Mouse (Mus musculus) neural tube, embryonic 10.5 days (tissue): Measurements from ENCODE around the gene Art1.
A peak's percentile ranks its signal among the peaks of the same experiment; 100 is the strongest.

Source experiments
- DNase-seq: peaks from one replicate; pipeline ENCODE4 v3.0.0-alpha.2; 2017; ENCODE audit warnings: low spot score; ENCODE audit errors: extremely low spot score

The Art1 gene

DNA sequence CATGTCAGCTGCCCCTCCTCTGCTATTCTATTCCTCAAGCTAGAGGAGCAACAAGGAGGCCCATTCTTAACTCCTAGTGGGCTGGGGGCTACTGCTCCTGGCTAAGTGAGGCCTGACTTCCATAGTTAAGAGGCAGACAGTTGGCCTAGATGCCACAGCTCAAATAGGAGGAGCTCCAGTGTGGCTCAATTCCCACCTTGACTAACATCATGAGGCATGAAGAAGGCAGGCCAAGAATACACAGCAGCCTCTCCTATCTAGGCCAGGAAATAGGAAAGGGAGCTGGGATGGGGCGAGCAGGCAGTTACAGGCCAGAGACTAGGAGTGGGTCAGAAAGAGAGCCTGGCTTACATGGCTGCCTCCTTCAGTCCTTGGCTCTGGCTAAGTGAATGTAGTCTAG lies 6.7 kb downstream of the Art1 start:
- DNase-seq, result no peak

DNA sequence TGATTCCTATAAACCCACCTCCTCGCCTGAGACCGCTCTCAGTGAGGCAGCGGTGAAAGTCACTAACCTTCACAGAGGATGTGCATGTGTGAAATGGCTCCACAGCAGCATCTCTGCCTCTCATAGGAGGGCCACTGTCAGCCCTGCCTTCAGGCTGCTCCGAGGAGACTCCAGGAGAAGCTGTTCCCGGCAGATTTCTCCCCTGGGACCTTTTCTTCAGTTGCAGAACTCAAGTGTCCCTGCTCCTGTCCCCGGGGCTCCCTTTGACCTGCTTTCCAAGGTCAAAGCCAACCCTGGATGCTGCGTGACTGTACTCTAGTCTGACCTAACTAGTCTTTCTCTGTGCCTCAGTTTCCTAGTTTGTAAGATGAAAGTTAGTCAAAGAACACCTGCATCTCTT lies 7.6 kb downstream of the Art1 start, which contains the start of gene Art5:
Art5 (minus strand) TSS at position 319 of the 400 bp plus-strand sequence.
- no peak for DNase-seq

DNA sequence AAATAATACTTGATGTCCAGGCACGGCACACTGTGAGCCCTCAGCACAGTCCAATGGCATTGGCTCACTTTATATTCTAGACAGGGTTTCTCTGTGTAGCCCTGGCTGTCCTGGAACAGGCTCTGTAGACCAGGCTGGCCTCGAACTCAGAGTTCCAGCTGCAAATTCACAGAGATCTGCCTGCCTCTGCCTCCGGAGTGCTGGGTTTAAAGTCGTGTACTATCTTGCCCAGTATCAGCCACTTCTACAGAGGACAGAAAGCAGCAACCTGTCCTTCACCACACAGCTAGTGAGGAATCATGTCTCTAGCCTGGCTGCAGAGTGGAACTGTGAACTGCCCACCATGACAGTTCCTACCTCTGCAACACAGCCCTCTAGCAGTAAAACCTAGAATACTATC lies 8.2 kb downstream of the Art1 start:
- no peak for DNase-seq

DNA sequence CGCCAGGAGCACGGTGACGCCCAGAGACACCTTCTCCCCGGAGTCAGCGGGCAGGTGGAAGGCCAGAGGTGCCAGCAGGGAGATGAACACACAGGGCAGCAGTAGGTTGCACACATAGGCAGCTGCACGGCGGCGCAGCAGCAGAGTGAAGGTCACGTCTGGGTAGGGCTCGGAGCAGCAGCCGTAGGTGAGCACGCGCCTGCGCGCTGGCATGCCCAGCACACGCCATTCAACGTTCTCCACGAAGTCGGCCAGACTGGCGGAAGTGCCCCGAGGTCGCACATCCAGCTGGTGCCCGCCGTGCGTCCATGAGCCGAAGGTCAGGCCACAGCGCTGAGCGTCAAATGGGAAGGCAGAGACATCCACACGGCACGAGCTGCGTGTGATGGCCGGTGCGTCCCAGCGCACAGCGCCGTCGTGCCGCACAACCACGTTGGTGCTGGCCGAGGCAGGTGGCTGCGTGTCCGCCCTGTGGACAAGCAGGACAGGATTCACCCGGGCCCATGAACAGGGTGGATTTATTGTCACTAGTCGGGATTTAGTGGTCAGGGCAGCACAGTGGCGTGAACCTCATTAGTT lies 11.7 kb downstream of the Art1 start:
- DNase-seq, result no peak

DNA sequence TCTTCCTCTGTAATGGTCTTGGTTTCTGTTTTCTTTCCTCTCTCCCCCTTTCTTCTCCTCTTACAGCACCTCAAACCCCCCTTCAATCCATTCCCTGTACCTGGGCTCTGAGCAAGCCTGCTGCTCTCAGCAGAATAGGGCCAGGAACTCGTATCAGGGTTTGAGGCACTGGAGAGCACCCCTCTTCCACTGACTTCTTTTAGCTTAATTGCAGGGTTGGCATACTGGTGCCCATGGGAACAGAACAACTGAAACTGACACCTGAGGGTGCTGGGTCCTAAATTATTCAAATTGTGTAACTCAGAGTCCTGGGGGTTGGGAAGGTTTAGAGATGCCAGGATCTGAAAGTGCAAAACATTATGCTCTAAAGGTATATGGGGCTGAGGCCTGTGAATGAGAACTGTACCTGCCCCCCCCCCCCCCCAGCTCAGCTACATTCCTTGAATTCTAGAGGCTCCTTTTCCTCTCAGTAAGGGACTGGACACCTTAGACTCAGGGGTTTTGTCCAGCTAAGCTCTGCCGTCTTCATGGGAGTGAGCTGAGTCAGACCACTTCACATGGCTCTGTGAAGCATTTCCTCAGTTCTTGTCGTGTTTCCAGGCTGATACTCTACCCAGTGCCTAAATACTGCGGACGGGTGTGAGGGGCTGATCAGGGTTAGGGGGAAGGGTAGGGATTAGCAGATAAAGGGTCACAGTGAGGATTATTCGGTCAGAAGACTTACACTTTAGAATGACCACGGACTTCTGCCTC lies 15.2 kb downstream of the Art1 start, which contains the start of gene Chrna10:
Chrna10 (minus strand) TSS at position 250 of the 753 bp plus-strand sequence.
- no peak for DNase-seq

DNA sequence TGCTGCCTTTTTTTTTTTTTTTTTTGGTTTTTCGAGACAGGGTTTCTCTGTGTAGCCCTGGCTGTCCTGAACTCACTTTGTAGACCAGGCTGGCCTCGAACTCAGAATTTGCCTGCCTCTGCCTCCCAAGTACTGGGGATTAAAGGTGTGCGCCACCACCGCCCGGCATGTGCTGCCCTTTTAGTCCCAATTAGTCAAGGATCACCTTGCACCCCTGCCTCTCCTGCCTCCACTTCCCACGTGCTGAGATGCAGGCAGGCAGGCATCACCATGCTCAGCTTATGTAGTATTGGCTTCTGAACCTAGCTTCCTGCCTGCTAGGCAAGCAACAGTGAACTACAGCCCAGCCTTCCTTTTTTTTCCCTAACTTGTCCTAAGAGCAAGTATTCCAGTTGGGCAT lies 15.8 kb downstream of the Art1 start:
- no peak for DNase-seq

DNA sequence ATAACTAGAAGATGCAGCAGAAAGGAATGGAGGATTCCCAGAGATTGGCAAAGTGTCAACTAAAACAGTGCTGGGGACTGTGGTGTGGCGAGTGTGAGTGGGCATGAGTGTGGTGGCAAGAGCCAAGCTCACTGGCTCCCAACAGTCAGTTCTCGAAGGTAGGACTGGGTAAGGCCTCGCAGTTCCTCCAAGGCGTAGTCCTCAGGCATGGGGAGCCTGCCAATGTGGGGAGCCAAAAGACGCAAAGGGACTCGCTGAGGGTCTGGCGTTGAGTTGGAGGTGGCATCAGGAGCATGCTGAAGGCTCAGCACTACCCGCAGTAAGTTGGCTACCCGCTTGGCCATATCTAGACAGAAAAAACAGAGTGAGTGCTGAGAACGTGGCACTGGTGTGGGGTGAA lies 18.8 kb downstream of the Art1 start:
- DNase-seq, result no peak

DNA sequence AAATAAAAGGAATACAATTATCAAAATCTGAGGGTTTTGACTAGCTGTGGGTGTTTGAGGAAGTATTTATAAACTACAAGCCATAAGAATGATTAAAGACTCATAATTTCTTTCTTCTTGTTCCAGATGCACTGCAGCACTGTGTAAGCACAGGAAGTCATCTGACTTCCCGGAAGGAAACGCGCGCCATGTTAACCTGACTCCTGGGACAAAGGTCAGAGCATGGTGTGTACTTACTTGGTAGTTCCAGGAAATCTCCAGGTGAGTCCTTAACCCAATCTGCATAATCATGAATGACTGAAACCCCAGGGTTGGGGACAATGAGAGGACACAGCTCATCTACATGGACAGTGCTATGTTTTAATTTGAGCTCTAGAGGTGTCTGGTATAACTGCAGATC lies 30.9 kb downstream of the Art1 start:
- no peak for DNase-seq

DNA sequence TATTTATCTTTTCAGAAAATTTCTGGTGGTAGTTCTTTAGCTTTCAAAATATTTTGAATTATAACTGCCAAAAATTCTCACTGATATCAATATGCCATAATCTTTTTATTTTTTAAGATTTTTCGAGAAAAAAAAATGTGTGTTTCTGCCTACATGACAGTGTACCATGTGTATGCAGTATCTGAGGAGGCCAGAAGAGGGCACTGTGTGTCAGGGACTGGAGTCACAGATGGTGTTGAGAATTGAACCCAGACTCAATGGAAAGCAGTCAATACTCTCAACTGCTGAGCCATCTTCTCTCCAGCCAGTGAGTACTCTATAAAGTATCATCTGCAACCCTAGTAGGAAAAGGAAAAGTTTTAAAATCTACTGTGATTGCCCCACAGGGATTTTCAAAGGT lies 35.9 kb downstream of the Art1 start:
- DNase-seq, result peak; percentile 51

DNA sequence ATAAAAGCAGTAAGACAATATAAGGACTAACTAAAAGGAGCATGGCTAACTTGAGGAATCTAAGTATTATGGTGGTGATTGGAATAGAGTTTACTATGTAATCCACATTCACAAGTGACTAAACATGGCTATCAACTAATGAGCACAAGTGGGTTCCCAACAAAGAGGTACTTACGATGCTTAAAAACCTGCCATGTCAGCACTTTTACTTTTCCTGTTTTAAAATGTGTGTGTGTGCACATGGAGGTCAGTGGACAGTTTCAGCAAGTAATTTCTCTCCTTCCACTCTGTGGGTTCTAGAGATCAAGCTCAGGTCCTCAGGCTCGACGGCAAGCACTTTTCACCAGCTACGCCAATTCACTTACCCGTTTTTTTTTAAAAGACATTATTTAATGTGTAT lies 36.4 kb downstream of the Art1 start:
- DNase-seq, result no peak

DNA sequence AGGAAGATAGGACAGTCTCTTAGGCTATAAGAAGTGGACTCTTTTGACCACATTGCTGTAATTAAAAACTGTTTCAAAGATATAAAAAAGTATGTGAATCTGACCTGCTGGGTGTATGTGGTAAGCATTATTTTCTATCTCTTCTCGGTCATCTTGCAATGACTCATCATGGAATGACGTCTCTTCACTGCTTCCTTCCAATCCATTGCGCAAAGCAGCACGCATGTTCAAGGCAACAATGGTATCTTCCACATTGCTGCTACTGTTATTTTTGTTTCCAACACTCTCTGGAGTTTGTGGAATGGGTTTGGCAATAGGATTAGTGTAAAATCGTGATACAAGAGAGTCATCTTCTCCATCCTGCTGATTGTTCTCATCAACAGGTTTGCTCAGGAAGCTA lies 52.1 kb downstream of the Art1 start:
- DNase-seq, result no peak
